Mouse (Mus musculus) adrenal gland (tissue): Measurements from ENCODE around the gene Olfr705.
"Not testable (repeated sequence)": the region's sequence is repeated elsewhere in the genome, so short reads cannot be mapped to it uniquely, and the experiment has no call there.

Experiments used
- intact Hi-C: fragments of 180-260 bp; cut with DNase I; formaldehyde crosslinking; loops from one replicate; pipeline ENCODE4 v1.15.1; 2025
- long read RNA-seq, 2 experiments: library from polyadenylated mRNA; unstranded; transcript quantifications; one replicate each; pipeline ENCODE4 v2.0.0; 2020; ENCODE audit warnings: borderline replicate concordance in 1 of 2; ENCODE audit not compliant: insufficient replicate concordance in 1 of 2

Olfr705 gene
- long read RNA-seq, experiment 1, result 0 reads
- long read RNA-seq, experiment 2, result 0 reads

GRCm38 (mm10) chr7:106876791-106877190 is at the start of gene Olfr705:
Olfr705 (minus strand) TSS chr7:106876891.
- intact Hi-C loops, result no loop called here

DNA sequence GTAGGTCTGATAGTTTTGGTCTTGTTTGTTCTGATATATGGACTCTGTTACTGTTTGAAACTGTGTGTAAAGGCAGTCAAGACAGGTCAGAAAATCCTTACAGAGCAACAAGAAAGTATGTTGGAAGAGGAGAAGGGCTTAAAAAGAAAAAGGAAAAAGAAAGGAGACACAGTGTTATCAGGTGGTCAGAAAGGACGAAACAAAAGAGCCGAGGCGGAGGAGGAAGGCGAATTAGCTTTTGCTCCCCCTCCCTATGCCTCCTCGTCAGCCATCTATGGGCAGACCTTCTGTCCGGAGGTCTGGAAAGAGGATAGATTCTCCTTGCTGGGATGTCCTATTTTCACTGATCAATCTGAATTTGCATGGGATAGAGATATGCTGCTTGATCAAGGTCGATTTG is 44.3 kb upstream of the Olfr705 start:
- intact Hi-C loops, result not testable (repeated sequence)

DNA sequence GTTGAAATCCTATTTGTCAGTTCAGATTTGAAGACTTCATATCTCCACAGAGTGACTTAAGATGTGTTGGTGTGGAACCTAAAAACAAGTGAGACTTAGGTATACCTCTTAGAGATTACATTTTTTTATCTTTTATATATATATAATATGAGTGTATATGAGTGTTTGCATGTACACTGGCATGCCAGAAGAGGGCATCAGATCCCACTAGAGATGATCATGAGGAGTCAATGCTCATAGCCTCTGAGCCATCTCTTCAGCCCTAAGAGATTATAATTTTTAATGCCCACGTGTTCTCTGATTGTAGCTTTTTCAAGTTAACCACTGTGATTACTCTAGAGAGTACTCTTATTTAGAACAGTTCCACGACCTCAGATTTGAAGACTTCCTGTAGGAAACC is 31.0 kb upstream of the Olfr705 start, which contains the start of gene Olfr1532-ps1:
Olfr1532-ps1 (plus strand) TSS at position 326 of the 400 bp plus-strand sequence.
- intact Hi-C loops, result loop anchor here (5.0 kb wide), 1 partner anchor 55 kb away; the partner anchor contains the start of gene Olfr6

DNA sequence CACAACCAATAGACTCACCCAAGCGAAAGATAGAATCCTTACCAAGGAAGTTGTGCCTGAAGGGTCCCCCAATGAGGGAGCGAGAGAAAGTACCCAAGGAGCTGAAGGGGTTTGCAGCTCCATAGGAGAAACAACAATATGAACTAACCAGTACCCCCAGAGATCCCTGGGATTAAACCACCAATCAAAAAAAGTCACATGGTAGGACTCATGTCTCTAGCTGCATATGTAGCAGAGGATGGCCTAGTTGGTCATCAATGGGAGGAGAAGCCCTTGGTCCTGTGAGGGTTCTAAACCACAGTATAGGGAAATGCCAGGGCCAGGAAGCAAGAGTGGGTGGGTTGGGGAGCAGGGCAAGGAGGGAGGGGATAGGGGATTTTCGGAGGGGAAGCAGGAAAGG is 24.4 kb upstream of the Olfr705 start, which contains the start of gene Olfr707:
Olfr707 (minus strand) TSS at position 101 of the 400 bp plus-strand sequence.
- intact Hi-C loops, result not testable (repeated sequence)

GRCm38 (mm10) chr7:106888062-106888461 is 11.4 kb upstream of the Olfr705 start, which contains the start of gene Olfr706:
Olfr706 (minus strand) TSS chr7:106888162.
- intact Hi-C loops, result no loop called here

DNA sequence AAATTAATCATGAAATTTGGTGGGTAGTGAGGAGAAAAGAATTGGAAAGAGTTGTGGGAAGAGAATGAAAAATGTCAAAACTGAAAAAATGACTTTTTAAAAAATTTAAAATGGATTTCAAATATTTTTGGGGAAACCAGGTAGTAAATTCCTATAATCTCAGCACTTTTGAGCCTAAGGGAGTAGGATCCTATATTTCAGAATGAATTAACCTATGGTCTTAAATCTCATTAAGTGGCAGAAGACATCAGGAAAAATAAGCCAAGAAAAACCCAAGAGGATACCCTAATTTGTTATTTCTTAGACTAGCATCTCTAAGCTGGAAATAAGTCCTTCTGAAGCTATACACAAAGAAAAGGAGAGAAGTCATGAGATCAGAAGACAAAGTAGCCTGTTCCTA is 13.8 kb downstream of the Olfr705 start, which contains the start of gene Olfr704:
Olfr704 (plus strand) TSS at position 301 of the 400 bp plus-strand sequence.
- intact Hi-C loops, result no loop called here

DNA sequence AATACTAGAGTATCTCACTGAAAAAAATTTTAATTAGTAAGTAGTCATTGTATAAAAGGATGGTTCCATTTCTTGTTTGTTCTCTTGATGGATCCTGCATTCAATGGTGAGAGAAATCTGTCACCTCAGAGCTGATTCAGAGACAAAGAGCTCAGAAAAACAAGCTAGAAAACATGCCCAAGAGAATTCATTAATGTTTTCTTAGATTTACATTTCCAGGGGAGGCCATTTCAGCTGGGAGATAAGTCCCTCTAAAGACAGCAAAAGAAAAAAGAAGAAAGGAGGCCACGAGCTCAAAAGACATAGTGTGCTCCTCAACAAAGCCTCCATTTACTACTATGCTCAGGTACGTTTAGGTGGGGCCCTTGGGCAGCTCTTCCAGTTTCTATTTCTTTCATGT is 33.6 kb downstream of the Olfr705 start, which contains the start of gene Olfr703:
Olfr703 (plus strand) TSS at position 301 of the 400 bp plus-strand sequence.
- intact Hi-C loops, result no loop called here

DNA sequence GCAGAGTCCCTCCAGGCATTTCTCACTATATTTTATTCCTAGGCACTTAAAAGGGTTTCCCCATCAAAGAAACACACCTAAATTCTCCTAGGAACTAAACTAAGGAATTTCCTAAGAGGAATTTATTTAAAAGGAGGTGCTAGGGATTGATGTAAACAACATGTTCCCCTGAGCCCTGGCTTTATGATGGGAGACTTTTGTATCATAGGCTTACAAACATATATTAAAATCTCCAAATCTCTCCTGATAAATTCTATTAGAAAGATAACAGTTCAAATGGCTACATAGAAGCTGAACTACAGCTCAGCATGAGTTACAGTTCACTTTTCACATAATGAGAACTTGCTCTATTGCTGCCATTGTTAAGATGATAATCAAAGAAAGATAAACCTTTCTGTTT is 42.9 kb downstream of the Olfr705 start, which contains the start of gene Olfr702:
Olfr702 (minus strand) TSS at position 101 of the 400 bp plus-strand sequence.
- intact Hi-C loops, result no loop called here
